Mouse (Mus musculus): ENCODE results near the gene Hivep3.

DNA sequence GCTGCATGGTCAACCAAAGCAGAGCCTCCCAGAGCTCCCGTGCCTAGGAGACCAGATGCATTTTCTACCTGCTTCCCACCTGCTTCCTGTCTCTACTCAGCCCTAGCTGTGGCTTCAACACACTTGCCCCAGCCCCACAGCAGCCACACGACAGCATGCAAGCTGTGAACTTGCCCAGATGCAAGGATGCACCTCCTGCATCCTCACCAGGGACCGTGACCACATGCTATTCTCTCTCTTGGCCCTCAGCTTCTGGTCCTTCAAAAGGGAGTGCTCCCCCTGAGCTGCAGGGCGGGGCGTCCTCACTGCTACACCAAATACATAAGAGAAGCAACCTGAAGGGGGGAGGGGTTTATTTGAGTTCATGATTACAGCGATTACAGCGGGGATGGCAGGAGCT, 303.4 kb downstream of the Hivep3 start:
- TF ChIP-seq POLR2A (IDR thresholded peaks at IDR 0.05; ENCODE audit: borderline replicate concordance, extremely low read depth, low read depth, low read length) (no peak), CTCF (IDR thresholded peaks at IDR 0.05; ENCODE audit: insufficient read depth, low read length) (no peak)

Measured in lung, adult 2 months (tissue).